Mouse (Mus musculus): Measurements from ENCODE around the gene Lenep. TPM values are rescaled to one million over a fixed set of nuclear protein-coding genes. Genes with fewer than 3 reads are reported as not detected.

Gene Lenep
- polyA plus RNA-seq, 2 experiments, result 2.4 TPM; not detected in 1

GRCm38 (mm10) chr3:89391663-89392511 lies 10.7 kb downstream of the Lenep start:
- ATAC-seq (ENCODE audit: low FRiP score, low read depth) (no peak), DNase-seq (ENCODE audit: low spot score) (no peak)
- peak overlapping the region; percentile 55 for H3K9ac ChIP-seq (ENCODE audit: low read depth, low read length, severe bottlenecking)
- H3K27ac ChIP-seq (replicated peaks; ENCODE audit: low read depth, low read length), result no peak overlapping the region
- WGBS, result under 1% methylated on average over 47 of the region's 56 CpGs
- peaks cover 34% of the 10 kb centered on the region for H3K4me1 ChIP-seq (ENCODE audit: control insufficient read depth, insufficient read depth, low read length)
- H3K4me2 ChIP-seq (replicated peaks; ENCODE audit: low read depth, low read length, severe bottlenecking), result peak overlapping the region; percentile 99
- peaks cover 6% of the 10 kb centered on the region; the same call in 1 of the 2 replicates for H3K27me3 ChIP-seq (ENCODE audit: control insufficient read depth, insufficient read depth, low read length)
- H3K36me3 ChIP-seq (ENCODE audit: control insufficient read depth, insufficient read depth, low read length), result no peaks in the 10 kb centered on the region
- no peak for TF ChIP-seq POLR2A (IDR thresholded peaks at IDR 0.05; ENCODE audit: borderline replicate concordance, extremely low read depth, insufficient read depth, insufficient read length)
- peak overlapping the region; percentile 37 for H3K4me3 ChIP-seq (replicated peaks; ENCODE audit: low read length)
- no peaks in the 10 kb centered on the region for H3K9me3 ChIP-seq (ENCODE audit: control insufficient read depth, low read length)

- Histone ChIP-seq H3K4me2 (replicated peaks; ENCODE audit: low read depth, low read length, severe bottlenecking) (peak overlapping the region; percentile 99), H3K9me3 (ENCODE audit: control insufficient read depth, low read length) (no peaks in the 10 kb centered on the region), H3K36me3 (ENCODE audit: control insufficient read depth, insufficient read depth, low read length) (no peaks in the 10 kb centered on the region), H3K27me3 (ENCODE audit: control insufficient read depth, insufficient read depth, low read length) (peaks cover 6% of the 10 kb centered on the region; the same call in 1 of the 2 replicates), H3K27ac (replicated peaks; ENCODE audit: low read depth, low read length) (no peak overlapping the region), H3K9ac (ENCODE audit: low read depth, low read length, severe bottlenecking) (0 out of 2 replicates have a peak overlapping the region, but pooled peaks have one; percentile 55), H3K4me1 (ENCODE audit: control insufficient read depth, insufficient read depth, low read length) (peaks cover 28% of the 10 kb centered on the region), H3K4me3 (replicated peaks; ENCODE audit: low read length) (peak overlapping the region; percentile 37)
- no peak for TF ChIP-seq POLR2A (IDR thresholded peaks at IDR 0.05; ENCODE audit: borderline replicate concordance, extremely low read depth, insufficient read depth, insufficient read length)
- 14% methylated on average over 19 of the region's 19 CpGs for WGBS
- ATAC-seq (ENCODE audit: low FRiP score, low read depth) (no peak), DNase-seq (ENCODE audit: low spot score) (no peak)
Observed at GRCm38 (mm10) chr3:89390699-89391662, 11.6 kb downstream of the Lenep start.

GRCm38 (mm10) chr3:89390111-89390515 lies 12.5 kb downstream of the Lenep start:
- ATAC-seq (ENCODE audit: low FRiP score, low read depth) (no peak), DNase-seq (ENCODE audit: low spot score) (no peak)
- Histone ChIP-seq H3K27ac (replicated peaks; ENCODE audit: low read depth, low read length) (no peak overlapping the region), H3K27me3 (ENCODE audit: control insufficient read depth, insufficient read depth, low read length) (peaks cover 6% of the 10 kb centered on the region; the same call in 1 of the 2 replicates), H3K9ac (ENCODE audit: low read depth, low read length, severe bottlenecking) (no peak overlapping the region), H3K4me2 (replicated peaks; ENCODE audit: low read depth, low read length, severe bottlenecking) (no peak overlapping the region), H3K9me3 (ENCODE audit: control insufficient read depth, low read length) (no peaks in the 10 kb centered on the region), H3K4me3 (replicated peaks; ENCODE audit: low read length) (no peak overlapping the region), H3K4me1 (ENCODE audit: control insufficient read depth, insufficient read depth, low read length) (peaks cover 24% of the 10 kb centered on the region), H3K36me3 (ENCODE audit: control insufficient read depth, insufficient read depth, low read length) (no peaks in the 10 kb centered on the region)
- 39% methylated on average over 4 of the region's 5 CpGs for WGBS
- TF ChIP-seq POLR2A (IDR thresholded peaks at IDR 0.05; ENCODE audit: borderline replicate concordance, extremely low read depth, insufficient read depth, insufficient read length), result no peak

DNA sequence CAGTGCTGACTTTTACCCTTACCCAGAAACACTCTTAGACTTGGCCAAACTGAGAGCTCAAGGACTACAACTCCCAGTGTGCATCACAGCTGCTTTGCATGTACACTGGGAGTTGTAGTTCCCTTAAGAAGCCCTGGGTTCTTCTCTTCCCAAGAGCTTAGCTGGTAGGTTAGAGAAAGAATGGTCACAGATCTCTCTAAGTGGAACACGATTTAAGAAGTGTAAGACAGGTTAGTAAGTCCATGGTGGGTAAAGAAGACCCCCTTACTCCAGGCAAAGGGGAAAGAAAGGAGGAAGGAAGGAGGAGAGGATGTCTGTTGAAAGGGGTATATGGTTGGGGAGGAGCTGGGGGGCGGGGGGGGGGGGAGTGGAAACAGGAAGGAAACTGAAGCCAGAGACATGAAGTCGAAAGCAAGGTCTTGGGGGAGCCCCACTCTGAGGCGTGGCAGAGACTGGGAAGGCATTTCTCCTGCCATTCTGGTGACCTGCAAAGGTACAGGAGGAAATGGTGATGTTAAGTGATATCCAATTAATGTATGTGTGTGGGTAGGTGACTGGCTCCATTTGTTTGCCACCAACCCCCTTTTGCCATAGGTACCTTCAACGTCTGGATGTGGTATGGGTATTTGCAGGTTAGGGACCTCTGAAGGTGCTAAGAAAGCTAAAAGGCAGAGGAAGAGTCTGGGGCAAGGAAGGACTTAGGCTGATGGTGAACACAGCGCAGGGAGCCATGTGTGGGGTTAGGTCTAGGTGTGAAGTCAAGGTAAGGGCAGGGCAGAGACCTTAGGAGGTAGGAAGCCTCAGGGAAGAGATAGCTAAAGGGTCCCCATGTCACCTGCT lies 13.5 kb downstream of the Lenep start:
- H3K9ac ChIP-seq (ENCODE audit: low read depth, low read length, severe bottlenecking), result no peak overlapping the region
- no peak overlapping the region for H3K27ac ChIP-seq (replicated peaks; ENCODE audit: low read depth, low read length)
- ATAC-seq (ENCODE audit: low FRiP score, low read depth) (no peak), DNase-seq (ENCODE audit: low spot score) (peak; percentile 41)
- peaks cover 26% of the 10 kb centered on the region for H3K4me1 ChIP-seq (ENCODE audit: control insufficient read depth, insufficient read depth, low read length)
- no peaks in the 10 kb centered on the region for H3K9me3 ChIP-seq (ENCODE audit: control insufficient read depth, low read length)
- no peak for TF ChIP-seq POLR2A (IDR thresholded peaks at IDR 0.05; ENCODE audit: borderline replicate concordance, extremely low read depth, insufficient read depth, insufficient read length)
- no peaks in the 10 kb centered on the region for H3K36me3 ChIP-seq (ENCODE audit: control insufficient read depth, insufficient read depth, low read length)
- H3K4me2 ChIP-seq (replicated peaks; ENCODE audit: low read depth, low read length, severe bottlenecking), result no peak overlapping the region
- H3K27me3 ChIP-seq (ENCODE audit: control insufficient read depth, insufficient read depth, low read length), result peaks cover 6% of the 10 kb centered on the region; the same call in 1 of the 2 replicates
- no peak overlapping the region for H3K4me3 ChIP-seq (replicated peaks; ENCODE audit: low read length)
- WGBS, result 62% methylated on average over 5 of the region's 6 CpGs

Data from limb, embryonic 14.5 days (tissue).